Mouse (Mus musculus) limb, embryonic 13.5 days (tissue): Measurements from ENCODE around the gene Suclg2. TPM values are rescaled to one million over a fixed set of nuclear protein-coding genes. Genes with fewer than 3 reads are reported as not detected.

Experiments used
- ATAC-seq: fragments of 200-750 bp; cut with Nextera tagmentation; 2 replicates; pipeline ENCODE4 v1.8.0; 2017; ENCODE audit warnings: low read depth, moderate number of reproducible peaks, moderate TSS enrichment; ENCODE audit not compliant: low FRiP score
- H3K27ac ChIP-seq: fragments of 300-500 bp; sonication (generic); 2 replicates; pipeline ENCODE4 v1.5.1; 2015; ENCODE audit warnings: inconsistent platforms, mild to moderate bottlenecking, moderate library complexity
- H3K27me3 ChIP-seq: fragments of 300-500 bp; sonication (generic); 2 replicates; pipeline ENCODE4 v1.6.1; 2015; ENCODE audit warnings: mild to moderate bottlenecking, inconsistent platforms
- H3K36me3 ChIP-seq: fragments of 300-500 bp; sonication (generic); 2 replicates; pipeline ENCODE4 v1.6.1; 2015; ENCODE audit warnings: inconsistent platforms, mild to moderate bottlenecking, moderate library complexity
- H3K4me1 ChIP-seq: fragments of 300-500 bp; sonication (generic); 2 replicates; pipeline ENCODE4 v1.6.1; 2015; ENCODE audit warnings: inconsistent platforms
- H3K4me2 ChIP-seq: fragments of 300-500 bp; sonication (generic); replicated peaks from 2 replicates; pipeline ENCODE4 v1.6.1; 2015; ENCODE audit warnings: inconsistent platforms, mild to moderate bottlenecking, moderate library complexity
- H3K4me3 ChIP-seq: fragments of 300-500 bp; sonication (generic); 2 replicates; pipeline ENCODE4 v1.5.1; 2015; ENCODE audit warnings: moderate library complexity, mild to moderate bottlenecking, inconsistent platforms
- H3K9ac ChIP-seq: fragments of 300-500 bp; sonication (generic); 2 replicates; pipeline ENCODE4 v1.6.1; 2015; ENCODE audit warnings: mild to moderate bottlenecking, inconsistent platforms
- H3K9me3 ChIP-seq: fragments of 300-500 bp; sonication (generic); 2 replicates; pipeline ENCODE4 v1.6.1; 2016; ENCODE audit warnings: inconsistent platforms
- WGBS: fragments of 180-500 bp; shearing (Covaris S2); methylation state at CpG from one replicate; pipeline ENCODE4 v1.1.7; 2015; 5-methylcytosine and 5-hydroxymethylcytosine counted together
- polyA plus RNA-seq: library from polyadenylated mRNA; unstranded; fragments of >200 nt; fragmentation: Nextera tagmentation; extraction: Ambion mirVana; gene quantifications from 2 replicates; pipeline ENCODE4 v1.2.1, GENCODE M21; 2015

Suclg2 gene
- polyA plus RNA-seq, 1 experiment from 2014 or later, result 48.9 TPM

- Histone ChIP-seq H3K9me3 (no peaks in the 10 kb centered on the region), H3K4me2 (no peak overlapping the region), H3K9ac (no peak overlapping the region), H3K27me3 (no peaks in the 10 kb centered on the region), H3K36me3 (0 out of 2 replicates have a peak, but pooled peaks cover 3% of the 10 kb centered on the region), H3K4me1 (peaks cover 17% of the 10 kb centered on the region), H3K27ac (no peak overlapping the region), H3K4me3 (no peak overlapping the region)
- 18% methylated on average over 4 of the region's 4 CpGs for WGBS
- ATAC-seq, result no peak
Observed at GRCm38 (mm10) chr6:95575531-95575930, 143.1 kb downstream of the Suclg2 start.

GRCm38 (mm10) chr6:95574867-95575266 is 143.7 kb downstream of the Suclg2 start:
- Histone ChIP-seq H3K4me2 (no peak overlapping the region), H3K9me3 (no peaks in the 10 kb centered on the region), H3K4me3 (no peak overlapping the region), H3K27me3 (no peaks in the 10 kb centered on the region), H3K27ac (no peak overlapping the region), H3K4me1 (peaks cover 17% of the 10 kb centered on the region), H3K9ac (no peak overlapping the region), H3K36me3 (0 out of 2 replicates have a peak, but pooled peaks cover 3% of the 10 kb centered on the region)
- 29% methylated on average over 3 of the region's 3 CpGs for WGBS
- no peak for ATAC-seq

GRCm38 (mm10) chr6:95574389-95574788 is 144.2 kb downstream of the Suclg2 start:
- ATAC-seq, result no peak

DNA sequence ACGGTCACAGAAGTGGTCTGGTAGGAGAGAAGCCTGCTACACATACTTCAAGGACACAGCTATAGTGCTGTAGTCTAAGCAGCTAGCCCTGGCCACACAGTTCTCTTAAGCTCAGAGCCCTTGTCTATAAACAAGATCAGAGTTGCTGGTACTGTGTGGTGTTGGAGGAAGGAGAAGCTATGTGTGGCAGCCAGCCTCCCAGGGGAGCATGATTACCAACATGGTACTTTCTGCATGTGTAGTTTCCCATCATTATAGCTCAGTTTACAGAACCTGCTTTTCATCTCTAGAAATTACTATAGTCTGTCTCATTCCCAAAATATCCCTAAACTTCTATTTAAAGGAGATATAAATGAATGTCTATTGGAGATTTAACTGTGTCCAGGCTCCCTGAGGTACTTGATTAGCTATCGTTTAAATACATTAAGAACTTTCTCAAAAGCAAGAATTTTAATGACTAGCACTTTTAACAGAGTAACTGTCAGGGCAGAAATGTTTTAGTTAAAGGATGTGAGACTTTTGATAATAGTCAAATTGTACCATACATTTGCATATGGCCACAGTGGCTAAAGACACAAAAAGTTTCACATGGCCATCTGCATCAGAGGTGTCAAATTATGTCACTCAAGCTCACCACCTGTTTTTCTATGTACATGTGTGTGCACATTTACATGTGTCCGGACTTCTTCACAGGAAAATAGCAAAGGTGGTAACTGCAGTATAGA is 145.4 kb downstream of the Suclg2 start:
- peaks cover 17% of the 10 kb centered on the region for H3K4me1 ChIP-seq

More at GRCm38 (mm10) chr6:95574389-95574788, 144.2 kb downstream of the Suclg2 start:
- 54% methylated on average over 4 of the region's 4 CpGs for WGBS
- no peak overlapping the region for H3K4me3 ChIP-seq
- H3K4me2 ChIP-seq, result no peak overlapping the region
- 0 out of 2 replicates have a peak, but pooled peaks cover 3% of the 10 kb centered on the region for H3K36me3 ChIP-seq
- H3K27ac ChIP-seq, result no peak overlapping the region
- no peaks in the 10 kb centered on the region for H3K27me3 ChIP-seq
- H3K9ac ChIP-seq, result no peak overlapping the region
- H3K4me1 ChIP-seq, result peaks cover 17% of the 10 kb centered on the region
- H3K9me3 ChIP-seq, result no peaks in the 10 kb centered on the region

DNA sequence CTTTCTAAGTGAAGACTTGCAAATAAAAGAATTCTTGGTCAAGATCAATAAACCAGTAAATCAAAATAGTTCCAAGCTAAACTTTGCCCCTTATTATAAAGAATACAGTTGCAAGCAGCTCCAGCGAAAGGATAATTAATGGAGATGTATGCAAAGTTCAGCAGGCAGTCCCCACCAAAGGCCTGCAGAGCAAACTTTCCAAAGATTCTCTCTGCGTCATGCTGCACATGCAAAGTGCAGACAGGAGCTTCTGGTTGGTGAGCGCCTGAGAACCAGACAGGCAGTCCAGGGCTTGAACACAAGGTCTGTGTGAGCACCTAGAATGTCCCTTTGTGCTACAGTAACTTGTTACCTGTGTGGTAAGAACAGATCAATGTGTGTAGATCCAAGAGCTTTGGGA is 147.0 kb downstream of the Suclg2 start:
- H3K9ac ChIP-seq, result no peak overlapping the region
- peaks cover 17% of the 10 kb centered on the region for H3K4me1 ChIP-seq
- H3K4me3 ChIP-seq, result no peak overlapping the region
- 86% methylated on average over 3 of the region's 3 CpGs for WGBS
- ATAC-seq, result no peak
- H3K27ac ChIP-seq, result no peak overlapping the region
- H3K27me3 ChIP-seq, result no peaks in the 10 kb centered on the region
- no peaks in the 10 kb centered on the region for H3K9me3 ChIP-seq
- no peak overlapping the region for H3K4me2 ChIP-seq
- peaks cover 4% of the 10 kb centered on the region; the same call in 1 of the 2 replicates for H3K36me3 ChIP-seq

More for the DNA sequence above, 145.4 kb downstream of the Suclg2 start:
- Histone ChIP-seq H3K4me2 (no peak overlapping the region), H3K9me3 (no peaks in the 10 kb centered on the region), H3K9ac (no peak overlapping the region), H3K27ac (no peak overlapping the region), H3K27me3 (no peaks in the 10 kb centered on the region), H3K4me3 (no peak overlapping the region), H3K36me3 (peaks cover 4% of the 10 kb centered on the region; the same call in 1 of the 2 replicates)
- WGBS, result 81% methylated on average over 3 of the region's 3 CpGs
- ATAC-seq, result no peak

- Histone ChIP-seq H3K4me1 (no peaks in the 10 kb centered on the region), H3K27ac (no peak overlapping the region), H3K36me3 (0 out of 2 replicates have a peak, but pooled peaks cover 3% of the 10 kb centered on the region), H3K9me3 (no peaks in the 10 kb centered on the region), H3K4me3 (no peak overlapping the region), H3K27me3 (no peaks in the 10 kb centered on the region), H3K9ac (no peak overlapping the region), H3K4me2 (no peak overlapping the region)
- ATAC-seq, result no peak
- 73% methylated on average over 2 of the region's 2 CpGs for WGBS
Observed at GRCm38 (mm10) chr6:95563355-95564009, 155.1 kb downstream of the Suclg2 start.

DNA sequence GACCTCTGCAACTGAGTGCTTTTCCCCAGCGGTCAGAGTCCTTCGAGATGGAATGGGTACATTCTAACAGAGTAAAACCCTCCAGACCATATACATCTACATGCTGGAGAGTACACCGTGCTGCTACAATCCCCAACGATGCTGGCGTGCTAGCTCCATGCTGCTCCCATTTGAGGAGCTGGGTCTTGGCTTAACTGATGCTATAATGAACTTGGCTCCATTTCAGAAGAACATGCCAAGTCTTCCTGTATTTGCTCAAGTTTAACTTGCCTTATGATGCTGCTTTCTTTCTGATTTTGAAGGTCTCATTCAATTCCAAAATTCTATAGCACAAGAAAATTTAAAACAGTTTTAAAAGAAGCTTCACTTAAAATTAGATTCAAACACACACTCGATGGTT is 162.3 kb downstream of the Suclg2 start:
- no peaks in the 10 kb centered on the region for H3K9me3 ChIP-seq
- H3K27me3 ChIP-seq, result no peaks in the 10 kb centered on the region
- WGBS, result 90% methylated on average over 6 of the region's 6 CpGs
- no peak overlapping the region for H3K4me3 ChIP-seq
- H3K36me3 ChIP-seq, result 0 out of 2 replicates have a peak, but pooled peaks cover 3% of the 10 kb centered on the region
- no peak for ATAC-seq
- H3K4me2 ChIP-seq, result no peak overlapping the region
- H3K27ac ChIP-seq, result no peak overlapping the region
- H3K4me1 ChIP-seq, result no peaks in the 10 kb centered on the region
- H3K9ac ChIP-seq, result no peak overlapping the region

DNA sequence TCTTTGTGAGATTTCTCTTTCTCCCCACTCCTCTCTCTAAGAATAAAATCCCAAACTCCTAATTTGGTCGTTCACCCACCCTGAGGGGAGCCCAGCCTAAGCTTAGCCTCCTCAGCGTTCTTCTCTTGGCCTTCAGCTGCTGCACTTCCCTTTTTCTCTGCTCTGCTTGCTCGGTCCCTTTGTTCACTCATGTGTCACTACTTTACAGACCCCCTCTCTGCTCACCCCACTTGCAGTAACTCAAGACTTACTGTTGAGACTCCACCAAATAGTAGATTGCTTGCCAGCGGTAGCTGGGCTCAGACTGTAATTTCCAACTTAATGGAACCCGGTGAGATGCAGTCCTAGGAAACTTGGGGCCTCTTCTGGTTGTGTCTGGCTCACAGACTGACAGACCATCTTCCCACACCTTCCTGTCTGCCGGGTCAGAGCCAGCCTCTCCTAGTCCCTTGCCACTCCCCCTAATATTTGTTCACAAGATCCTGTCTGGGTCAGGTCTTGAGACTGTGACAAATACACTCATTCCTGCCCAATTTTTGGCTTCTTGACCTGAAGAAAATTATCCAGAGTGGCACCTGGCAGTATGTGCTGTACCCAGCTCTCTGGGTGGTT is 166.2 kb downstream of the Suclg2 start:
- no peaks in the 10 kb centered on the region for H3K27me3 ChIP-seq

DNA sequence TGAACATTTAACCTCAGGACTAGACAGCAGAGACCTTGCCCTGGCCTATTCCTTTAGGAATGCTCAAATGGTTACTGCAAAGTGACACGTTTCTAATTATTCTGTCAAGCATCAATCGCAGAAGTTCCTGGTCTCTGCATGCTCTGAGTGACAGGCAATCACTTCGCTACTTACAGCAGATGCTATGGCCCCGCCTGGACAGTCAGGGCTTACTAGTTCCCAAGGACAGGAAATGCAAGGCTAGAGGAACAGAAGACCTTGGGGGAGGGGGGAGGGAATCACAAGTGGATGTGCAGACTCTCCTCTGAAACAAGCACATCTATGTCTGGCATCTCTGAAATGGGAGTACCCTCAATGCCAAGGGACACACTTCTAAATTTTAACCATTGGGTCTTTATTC is 167.6 kb downstream of the Suclg2 start:
- ATAC-seq, result no peak
- H3K27ac ChIP-seq, result no peak overlapping the region
- no peaks in the 10 kb centered on the region for H3K4me1 ChIP-seq
- WGBS, result 55% methylated on average over 4 of the region's 4 CpGs
- H3K9ac ChIP-seq, result no peak overlapping the region
- H3K4me2 ChIP-seq, result no peak overlapping the region
- no peaks in the 10 kb centered on the region for H3K9me3 ChIP-seq
- H3K4me3 ChIP-seq, result no peak overlapping the region
- no peaks in the 10 kb centered on the region for H3K27me3 ChIP-seq
- H3K36me3 ChIP-seq, result no peaks in the 10 kb centered on the region

More for the DNA sequence above, 166.2 kb downstream of the Suclg2 start:
- Histone ChIP-seq H3K9me3 (no peaks in the 10 kb centered on the region), H3K4me1 (no peaks in the 10 kb centered on the region), H3K4me3 (no peak overlapping the region), H3K9ac (no peak overlapping the region), H3K4me2 (no peak overlapping the region), H3K36me3 (no peaks in the 10 kb centered on the region), H3K27ac (no peak overlapping the region)
- no peak for ATAC-seq
- WGBS, result 64% methylated on average over 6 of the region's 6 CpGs

- no peak for ATAC-seq
- Histone ChIP-seq H3K4me2 (no peak overlapping the region), H3K27ac (no peak overlapping the region), H3K9me3 (no peaks in the 10 kb centered on the region), H3K4me3 (no peak overlapping the region), H3K27me3 (no peaks in the 10 kb centered on the region), H3K9ac (no peak overlapping the region), H3K36me3 (no peaks in the 10 kb centered on the region), H3K4me1 (no peaks in the 10 kb centered on the region)
- WGBS, result 85% methylated on average over 7 of the region's 7 CpGs
Observed at GRCm38 (mm10) chr6:95546189-95546832, 172.3 kb downstream of the Suclg2 start.

DNA sequence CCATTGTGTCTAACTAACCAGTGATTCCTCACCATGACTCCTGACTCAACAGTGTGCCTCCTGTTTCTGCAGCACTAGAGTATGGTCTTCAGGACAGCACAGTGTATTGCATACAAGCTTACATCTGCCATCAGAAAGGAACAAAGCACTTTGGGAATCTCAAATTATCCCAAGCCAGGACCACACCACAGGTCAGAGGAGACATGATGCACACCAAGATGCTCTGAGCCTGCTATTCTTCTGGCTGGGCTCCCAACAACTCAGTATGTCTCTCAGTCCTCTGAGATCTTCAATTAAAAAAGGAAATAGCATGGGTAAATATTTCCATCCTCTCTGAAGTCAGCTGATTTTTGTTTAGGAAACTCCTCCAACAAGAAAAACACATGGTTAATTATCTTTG is 172.9 kb downstream of the Suclg2 start:
- ATAC-seq, result no peak
- Histone ChIP-seq H3K27ac (no peak overlapping the region), H3K4me3 (no peak overlapping the region), H3K36me3 (no peaks in the 10 kb centered on the region), H3K4me1 (no peaks in the 10 kb centered on the region), H3K9ac (no peak overlapping the region), H3K9me3 (no peaks in the 10 kb centered on the region), H3K4me2 (no peak overlapping the region), H3K27me3 (no peaks in the 10 kb centered on the region)

GRCm38 (mm10) chr6:95545296-95545695 is 173.3 kb downstream of the Suclg2 start:
- no peaks in the 10 kb centered on the region for H3K27me3 ChIP-seq
- no peaks in the 10 kb centered on the region for H3K36me3 ChIP-seq
- ATAC-seq, result no peak
- no peaks in the 10 kb centered on the region for H3K9me3 ChIP-seq
- H3K4me3 ChIP-seq, result no peak overlapping the region
- H3K27ac ChIP-seq, result no peak overlapping the region
- 87% methylated on average over 3 of the region's 3 CpGs for WGBS
- no peak overlapping the region for H3K4me2 ChIP-seq
- H3K4me1 ChIP-seq, result no peaks in the 10 kb centered on the region
- no peak overlapping the region for H3K9ac ChIP-seq
